Mouse (Mus musculus): Measurements from ENCODE around the gene Ccl8. TPM values are rescaled to one million over a fixed set of nuclear protein-coding genes. Genes with fewer than 3 reads are reported as not detected.

The Ccl8 gene
- total and polyA plus RNA-seq, 3 experiments = not detected

GRCm38 (mm10) chr11:82132977-82133376 is 18.0 kb downstream of the Ccl8 start:
- TF ChIP-seq ZNF384 (IDR thresholded peaks at IDR 0.05; ENCODE audit: low read depth, low read length) (no peak), POLR2AphosphoS5 (IDR thresholded peaks at IDR 0.05; ENCODE audit: borderline replicate concordance, low read depth, low read length) (no peak), ZKSCAN1 (IDR thresholded peaks at IDR 0.05; ENCODE audit: low read depth, low read length) (no peak), KAT2A (conservative IDR thresholded peaks at IDR 0.05; ENCODE audit: low read depth, low read length) (no peak), ELF1 (IDR thresholded peaks at IDR 0.05; ENCODE audit: low read depth, low read length) (no peak), HCFC1 (IDR thresholded peaks at IDR 0.05; ENCODE audit: low read depth, low read length) (no peak), MYB (IDR thresholded peaks at IDR 0.05; ENCODE audit: low read depth, low read length) (no peak), TBP (IDR thresholded peaks at IDR 0.05; ENCODE audit: low read depth, low read length) (no peak), POLR2AphosphoS2 (IDR thresholded peaks at IDR 0.05; ENCODE audit: low read length) (no peak), EP300 (IDR thresholded peaks at IDR 0.05; ENCODE audit: low read depth in 1 of 2, low read length in 2 of 2) (no peak), UBTF (IDR thresholded peaks at IDR 0.05; ENCODE audit: borderline replicate concordance, insufficient read depth, low read depth, low read length) (no peak), E2F4 (IDR thresholded peaks at IDR 0.05; ENCODE audit: borderline replicate concordance, low read depth, low read length) (no peak)
- no peak for DNase-seq (ENCODE audit: low read depth, low spot score)
- Histone ChIP-seq H3K9me3 (replicated peaks; ENCODE audit: insufficient read depth, low read length) (no peaks in the 10 kb centered on the region), H3K4me3 (ENCODE audit: control insufficient read depth in 1 of 2, insufficient read depth in 1 of 2, low read depth in 2 of 2, low read length in 2 of 2) (no peak overlapping the region), H3K36me3 (ENCODE audit: control insufficient read depth in 1 of 2, insufficient read depth in 2 of 2, low read length in 2 of 2) (no peaks in the 10 kb centered on the region), H3K27me3 (ENCODE audit: control insufficient read depth in 1 of 2, insufficient read depth in 2 of 2, low read length in 2 of 2) (no peaks in the 10 kb centered on the region), H3K4me1 (ENCODE audit: control insufficient read depth in 1 of 2, insufficient read depth in 2 of 2, low read length in 2 of 2) (no peaks in the 10 kb centered on the region), H3K79me2 (ENCODE audit: control insufficient read depth, insufficient read depth, low read length, poor library complexity) (no peaks in the 10 kb centered on the region), H3K9ac (ENCODE audit: control insufficient read depth, low read depth, low read length, poor library complexity, severe bottlenecking) (no peak overlapping the region), H3K27ac (ENCODE audit: control insufficient read depth, low read depth, low read length) (no peak overlapping the region)

- Histone ChIP-seq H3K79me2 (ENCODE audit: control insufficient read depth, insufficient read depth, low read length, poor library complexity) (no peaks in the 10 kb centered on the region), H3K27ac (ENCODE audit: control insufficient read depth, low read depth, low read length) (no peak overlapping the region), H3K36me3 (ENCODE audit: control insufficient read depth in 1 of 2, insufficient read depth in 2 of 2, low read length in 2 of 2) (no peaks in the 10 kb centered on the region), H3K4me3 (ENCODE audit: control insufficient read depth in 1 of 2, insufficient read depth in 1 of 2, low read depth in 2 of 2, low read length in 2 of 2) (no peak overlapping the region), H3K9ac (ENCODE audit: control insufficient read depth, low read depth, low read length, poor library complexity, severe bottlenecking) (no peak overlapping the region), H3K9me3 (replicated peaks; ENCODE audit: insufficient read depth, low read length) (no peaks in the 10 kb centered on the region), H3K27me3 (ENCODE audit: control insufficient read depth in 1 of 2, insufficient read depth in 2 of 2, low read length in 2 of 2) (no peaks in the 10 kb centered on the region), H3K4me1 (ENCODE audit: control insufficient read depth in 1 of 2, insufficient read depth in 2 of 2, low read length in 2 of 2) (no peaks in the 10 kb centered on the region)
- no peak for DNase-seq (ENCODE audit: low read depth, low spot score)
- no peak for TF ChIP-seq MXI1 (IDR thresholded peaks at IDR 0.05; ENCODE audit: low read depth, low read length)
- TF ChIP-seq POLR2A (IDR thresholded peaks at IDR 0.05; ENCODE audit: control insufficient read depth in 1 of 2, insufficient read depth in 1 of 2, low read depth in 1 of 2, low read length in 2 of 2, poor library complexity in 1 of 2) = no peak
- no peak for TF ChIP-seq USF1 (IDR thresholded peaks at IDR 0.05; ENCODE audit: low read depth, low read length)
- TF ChIP-seq MAFK (IDR thresholded peaks at IDR 0.05; ENCODE audit: borderline replicate concordance, low read depth, low read length) = no peak
- no peak for TF ChIP-seq CTCF (IDR thresholded peaks at IDR 0.05 in 2 of 3, conservative IDR thresholded peaks at IDR 0.05 in 1 of 3; ENCODE audit: control insufficient read depth in 1 of 3, insufficient read depth in 1 of 3, low read depth in 2 of 3, low read length in 3 of 3, poor library complexity in 1 of 3, severe bottlenecking in 1 of 3)
- TF ChIP-seq MYB (IDR thresholded peaks at IDR 0.05; ENCODE audit: low read depth, low read length) = no peak
- no peak for TF ChIP-seq HCFC1 (IDR thresholded peaks at IDR 0.05; ENCODE audit: low read depth, low read length)
- TF ChIP-seq GABPA (IDR thresholded peaks at IDR 0.05; ENCODE audit: low read depth, low read length) = no peak
- no peak for TF ChIP-seq RAD21 (IDR thresholded peaks at IDR 0.05; ENCODE audit: low read depth, low read length)
- TF ChIP-seq USF2 (IDR thresholded peaks at IDR 0.05; ENCODE audit: borderline replicate concordance in 1 of 2, insufficient read depth in 1 of 2, low read depth in 1 of 2, low read length in 2 of 2) = no peak
- TF ChIP-seq RCOR1 (IDR thresholded peaks at IDR 0.05; ENCODE audit: low read depth, low read length) = no peak
- TF ChIP-seq MAX (IDR thresholded peaks at IDR 0.05; ENCODE audit: low read length) = no peak
- TF ChIP-seq EP300 (IDR thresholded peaks at IDR 0.05; ENCODE audit: low read depth in 1 of 2, low read length in 2 of 2) = no peak
- TF ChIP-seq ZKSCAN1 (IDR thresholded peaks at IDR 0.05; ENCODE audit: low read depth, low read length) = no peak
- no peak for TF ChIP-seq NELFE (IDR thresholded peaks at IDR 0.05; ENCODE audit: low read depth, low read length)
Measured at GRCm38 (mm10) chr11:82136196-82136595, 21.2 kb downstream of the Ccl8 start.

Data from MEL (cell line).